Mouse (Mus musculus): ENCODE results near the gene Kcnn4.

DNA sequence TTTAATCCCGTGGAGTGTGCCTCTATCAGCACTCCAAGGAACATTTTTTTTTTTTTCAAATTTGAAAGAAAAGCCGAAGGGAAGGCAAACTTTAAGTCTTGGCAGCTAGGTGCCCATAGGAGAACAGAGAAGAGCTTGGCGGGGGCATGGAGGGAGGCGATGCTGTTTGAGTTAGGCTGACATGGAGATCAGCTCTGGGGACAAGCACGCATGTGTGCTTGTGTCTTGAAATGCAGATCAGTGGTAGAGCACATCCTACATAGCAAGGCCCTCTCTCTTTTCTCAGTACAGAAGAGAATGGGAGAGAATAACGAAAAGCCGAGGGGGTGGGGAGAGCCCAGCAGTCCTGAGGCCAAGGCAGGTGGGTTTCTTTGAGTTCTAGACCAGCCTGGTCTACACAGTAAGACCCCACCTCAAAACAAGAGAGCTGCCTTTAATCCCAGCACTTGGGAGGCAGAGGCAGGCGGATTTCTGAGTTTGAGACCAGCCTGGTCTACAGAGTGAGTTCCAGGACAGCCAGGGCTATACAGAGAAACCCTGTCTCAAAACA, 28.4 kb downstream of the Kcnn4 start:
- TF ChIP-seq CTCF (IDR thresholded peaks at IDR 0.05; ENCODE audit: insufficient read depth, low read length) (no peak), POLR2A (IDR thresholded peaks at IDR 0.05; ENCODE audit: borderline replicate concordance, extremely low read depth, low read depth, low read length) (no peak)
